Mouse (Mus musculus) liver, embryonic 16.5 days (tissue): ENCODE results near the gene Dcdc2b. TPM values are rescaled to one million over a fixed set of nuclear protein-coding genes. Genes with fewer than 3 reads are reported as not detected.

Experiments used
- ATAC-seq: fragments of 200-750 bp; cut with Nextera tagmentation; 2 replicates; pipeline ENCODE4 v1.8.0; 2017; ENCODE audit warnings: low read depth, mild to moderate bottlenecking, moderate number of reproducible peaks, moderate library complexity
- H3K27ac ChIP-seq: fragments of 300-500 bp; sonication (generic); 2 replicates; pipeline ENCODE4 v1.5.1; 2014; ENCODE audit warnings: mild to moderate bottlenecking, low read length
- H3K27me3 ChIP-seq: fragments of 300-500 bp; sonication (generic); 2 replicates; pipeline ENCODE4 v1.6.1; 2014; ENCODE audit warnings: low read depth, low read length, mixed read lengths; ENCODE audit not compliant: control insufficient read depth, insufficient read depth
- H3K36me3 ChIP-seq: fragments of 300-500 bp; sonication (generic); 2 replicates; pipeline ENCODE4 v1.6.1; 2014; ENCODE audit warnings: mild to moderate bottlenecking; ENCODE audit not compliant: control insufficient read depth, insufficient read depth
- H3K4me1 ChIP-seq: fragments of 300-500 bp; sonication (generic); 2 replicates; pipeline ENCODE4 v1.6.1; 2014; ENCODE audit warnings: low read depth, low read length, mixed read lengths; ENCODE audit not compliant: control insufficient read depth
- H3K4me2 ChIP-seq: fragments of 300-500 bp; sonication (generic); 2 replicates; pipeline ENCODE4 v1.6.1; 2014; ENCODE audit warnings: low read depth, low read length, mixed read lengths
- H3K4me3 ChIP-seq: fragments of 300-500 bp; sonication (generic); 2 replicates; pipeline ENCODE4 v1.5.1; 2014; ENCODE audit warnings: low read depth, mild to moderate bottlenecking, low read length
- H3K9ac ChIP-seq: fragments of 300-500 bp; sonication (generic); 2 replicates; pipeline ENCODE4 v1.6.1; 2014; ENCODE audit warnings: low read depth, low read length
- H3K9me3 ChIP-seq: fragments of 300-500 bp; sonication (generic); replicated peaks from 2 replicates; pipeline ENCODE4 v1.6.1; 2016; ENCODE audit warnings: low read length; ENCODE audit not compliant: control insufficient read depth
- WGBS: fragments of 180-500 bp; shearing (Covaris S2); extraction: QIAGEN DNeasy Blood & Tissue Kit; methylation state at CpG from one replicate; pipeline ENCODE4 v1.1.7; 2014; ENCODE audit not compliant: insufficient replicate concordance; 5-methylcytosine and 5-hydroxymethylcytosine counted together
- polyA plus RNA-seq: library from polyadenylated mRNA; unstranded; fragments of >200 nt; fragmentation: Nextera tagmentation; extraction: Ambion mirVana; gene quantifications from 2 replicates; pipeline ENCODE4 v1.2.1, GENCODE M21; 2015

Gene Dcdc2b
- polyA plus RNA-seq, 1 experiment from 2014 or later = 0.46 TPM

DNA sequence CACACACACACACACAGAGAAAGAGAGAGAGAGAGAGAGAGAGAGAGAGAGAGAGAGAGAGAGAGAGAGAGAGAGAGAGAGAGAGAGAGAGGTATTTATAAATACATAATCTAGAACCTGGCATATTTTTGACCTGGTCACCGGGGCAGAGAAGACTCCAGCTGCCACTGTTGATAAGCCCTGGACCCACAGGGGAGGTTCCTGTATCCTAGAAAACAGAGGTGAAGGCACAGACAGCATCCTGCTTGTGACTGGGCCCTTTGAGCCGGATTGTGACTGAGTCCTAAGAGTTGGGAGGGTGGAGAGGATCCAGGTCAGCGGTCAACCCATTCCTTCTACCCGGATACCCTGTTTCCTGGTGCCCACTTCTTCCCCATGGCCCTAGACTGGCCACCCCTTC, 25.2 kb downstream of the Dcdc2b start:
- no peaks in the 10 kb centered on the region for H3K27me3 ChIP-seq
- WGBS = 37% methylated on average over 4 of the region's 4 CpGs
- peak overlapping the region; percentile 71 for H3K27ac ChIP-seq
- peaks cover 39% of the 10 kb centered on the region for H3K4me1 ChIP-seq
- no peaks in the 10 kb centered on the region for H3K9me3 ChIP-seq
- ATAC-seq = peak; percentile 83
- no peak overlapping the region for H3K9ac ChIP-seq
- peaks cover 24% of the 10 kb centered on the region for H3K36me3 ChIP-seq
- H3K4me2 ChIP-seq = peak overlapping the region; percentile 1
- no peak overlapping the region for H3K4me3 ChIP-seq

- Histone ChIP-seq H3K4me1 (peaks cover 39% of the 10 kb centered on the region), H3K36me3 (peaks cover 11% of the 10 kb centered on the region), H3K27me3 (no peaks in the 10 kb centered on the region), H3K9me3 (no peaks in the 10 kb centered on the region), H3K4me2 (no peak overlapping the region), H3K27ac (peak overlapping the region; percentile 44), H3K9ac (no peak overlapping the region), H3K4me3 (no peak overlapping the region)
- ATAC-seq = no peak
- 65% methylated on average over 1 of the region's 1 CpGs for WGBS
Observed at GRCm38 (mm10) chr4:129586943-129587342, 27.1 kb downstream of the Dcdc2b start.

DNA sequence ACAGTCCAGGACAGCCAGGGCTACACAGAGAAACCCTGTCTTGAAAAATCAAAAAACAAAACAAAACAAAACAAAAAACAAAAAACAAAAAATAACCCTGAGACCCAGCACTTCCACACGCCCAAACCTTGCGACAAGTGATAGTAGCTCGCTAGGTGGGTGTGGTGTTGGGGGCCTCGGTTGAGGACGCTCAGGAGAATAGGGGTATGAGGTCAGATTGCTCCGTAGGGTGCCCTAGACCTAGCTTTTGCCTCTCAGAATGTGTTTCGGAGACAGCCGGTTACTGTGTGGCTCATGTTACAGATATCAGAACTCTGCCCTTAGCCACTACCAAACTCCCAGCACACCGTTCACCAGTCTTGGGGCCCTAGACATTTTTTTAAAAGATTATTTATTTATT, 28.3 kb downstream of the Dcdc2b start:
- WGBS = 39% methylated on average over 9 of the region's 9 CpGs
- peak; percentile 44 for ATAC-seq
- H3K9ac ChIP-seq = peak overlapping the region; percentile 70
- H3K4me3 ChIP-seq = peak overlapping the region; percentile 70; the same call in 1 of the 2 replicates
- H3K9me3 ChIP-seq = no peaks in the 10 kb centered on the region
- no peaks in the 10 kb centered on the region for H3K27me3 ChIP-seq
- H3K4me2 ChIP-seq = peak overlapping the region; percentile 85
- no peaks in the 10 kb centered on the region for H3K36me3 ChIP-seq
- H3K27ac ChIP-seq = peak overlapping the region; percentile 27; the same call in 1 of the 2 replicates
- H3K4me1 ChIP-seq = peaks cover 39% of the 10 kb centered on the region

GRCm38 (mm10) chr4:129584884-129585608, 29.0 kb downstream of the Dcdc2b start:
- 2% methylated on average over 36 of the region's 36 CpGs for WGBS
- H3K4me3 ChIP-seq = peak overlapping the region; percentile 70
- peak overlapping the region; percentile 70 for H3K9ac ChIP-seq
- peak overlapping the region; percentile 85 for H3K4me2 ChIP-seq
- H3K27me3 ChIP-seq = no peaks in the 10 kb centered on the region
- no peaks in the 10 kb centered on the region for H3K9me3 ChIP-seq
- H3K4me1 ChIP-seq = peaks cover 38% of the 10 kb centered on the region
- ATAC-seq = peak; percentile 65
- peak overlapping the region; percentile 85 for H3K27ac ChIP-seq
- H3K36me3 ChIP-seq = no peaks in the 10 kb centered on the region

DNA sequence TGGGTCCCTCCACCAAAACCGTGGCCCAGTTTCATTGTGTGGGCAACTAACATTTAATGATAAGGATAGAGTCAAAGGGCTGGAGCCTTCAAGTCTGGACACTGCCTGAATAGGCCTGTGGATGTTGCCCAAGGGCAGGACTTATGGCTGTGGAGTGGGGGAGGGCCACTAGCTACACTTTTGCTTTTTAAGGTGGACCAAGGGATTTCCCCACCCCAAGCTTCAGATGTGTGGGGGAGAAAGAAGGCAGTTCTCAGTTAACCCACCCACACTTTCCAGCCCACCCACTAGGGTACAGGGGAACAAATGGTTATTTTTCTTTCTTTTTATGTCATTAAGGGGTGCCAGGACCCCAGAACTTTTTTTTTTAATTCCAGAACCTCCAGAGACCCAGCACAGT, 29.7 kb downstream of the Dcdc2b start:
- Histone ChIP-seq H3K9ac (no peak overlapping the region), H3K9me3 (no peaks in the 10 kb centered on the region), H3K27ac (peak overlapping the region; percentile 85), H3K36me3 (no peaks in the 10 kb centered on the region), H3K27me3 (no peaks in the 10 kb centered on the region), H3K4me3 (peak overlapping the region; percentile 70), H3K4me2 (peak overlapping the region; percentile 85), H3K4me1 (peaks cover 32% of the 10 kb centered on the region)
- 65% methylated on average over 1 of the region's 1 CpGs for WGBS
- ATAC-seq = no peak

- ATAC-seq = no peak
- H3K36me3 ChIP-seq = no peaks in the 10 kb centered on the region
- H3K4me2 ChIP-seq = no peak overlapping the region
- peaks cover 16% of the 10 kb centered on the region for H3K4me1 ChIP-seq
- H3K9ac ChIP-seq = no peak overlapping the region
- no peak overlapping the region for H3K27ac ChIP-seq
- H3K4me3 ChIP-seq = no peak overlapping the region
- H3K9me3 ChIP-seq = no peaks in the 10 kb centered on the region
- H3K27me3 ChIP-seq = no peaks in the 10 kb centered on the region
- 65% methylated on average over 1 of the region's 1 CpGs for WGBS
Observed at GRCm38 (mm10) chr4:129582251-129582650, 31.8 kb downstream of the Dcdc2b start.

GRCm38 (mm10) chr4:129580347-129580746, 33.7 kb downstream of the Dcdc2b start:
- no peak overlapping the region for H3K4me2 ChIP-seq
- no peaks in the 10 kb centered on the region for H3K36me3 ChIP-seq
- H3K9ac ChIP-seq = no peak overlapping the region
- ATAC-seq = no peak
- no peaks in the 10 kb centered on the region for H3K9me3 ChIP-seq
- peaks cover 4% of the 10 kb centered on the region; the same call in 1 of the 2 replicates for H3K27me3 ChIP-seq
- WGBS = 49% methylated on average over 7 of the region's 7 CpGs
- no peak overlapping the region for H3K27ac ChIP-seq
- peaks cover 11% of the 10 kb centered on the region for H3K4me1 ChIP-seq
- H3K4me3 ChIP-seq = no peak overlapping the region

- Histone ChIP-seq H3K4me2 (no peak within 1 kb of the TSS), H3K27ac (no peak within 1 kb of the TSS), H3K36me3 (no peaks in the 10 kb centered on the region), H3K9me3 (no peaks in the 10 kb centered on the region), H3K27me3 (peaks cover 4% of the 10 kb centered on the region; the same call in 1 of the 2 replicates), H3K4me3 (no peak within 1 kb of the TSS), H3K9ac (no peak within 1 kb of the TSS), H3K4me1 (peaks cover 3% of the 10 kb centered on the region; the same call in 1 of the 2 replicates)
- peak; percentile 27; the same call in 1 of the 2 replicates for ATAC-seq
- WGBS = 45% methylated on average over 5 of the region's 5 CpGs
Observed at GRCm38 (mm10) chr4:129578466-129578865, 35.6 kb downstream of the Dcdc2b start, which contains the start of gene Fam167b. TSS of gene Fam167b (minus strand) at chr4:129578549.

DNA sequence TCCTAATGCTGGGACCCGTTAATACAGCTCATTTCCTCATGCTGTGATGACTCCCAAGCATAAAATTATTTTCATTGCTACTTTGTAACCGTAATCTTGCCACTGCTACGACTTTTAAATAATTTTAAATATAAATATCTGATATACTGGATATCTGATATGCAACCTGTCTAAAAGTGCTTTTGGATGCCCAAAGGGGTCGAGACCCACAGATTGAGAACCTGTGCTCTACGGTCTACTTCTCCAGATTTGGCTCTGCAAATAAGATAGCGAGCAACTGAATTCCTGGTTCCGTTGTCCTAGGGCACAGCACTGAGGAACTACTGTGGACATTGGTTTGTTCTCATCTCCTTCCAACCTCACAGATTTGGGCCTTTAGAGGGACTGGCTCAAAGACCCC, 36.4 kb downstream of the Dcdc2b start:
- Histone ChIP-seq H3K27me3 (peaks cover 4% of the 10 kb centered on the region; the same call in 1 of the 2 replicates), H3K4me1 (peaks cover 3% of the 10 kb centered on the region; the same call in 1 of the 2 replicates), H3K4me2 (no peak overlapping the region), H3K4me3 (no peak overlapping the region), H3K9me3 (no peaks in the 10 kb centered on the region), H3K36me3 (no peaks in the 10 kb centered on the region), H3K9ac (no peak overlapping the region), H3K27ac (no peak overlapping the region)
- 69% methylated on average over 7 of the region's 7 CpGs for WGBS
- ATAC-seq = no peak
